Mouse (Mus musculus): ENCODE measurements around the gene Cacna2d3. TPM values are rescaled to one million over a fixed set of nuclear protein-coding genes. Genes with fewer than 3 reads are reported as not detected.

Gene Cacna2d3
- polyA plus RNA-seq, 1 experiment from 2014 or later, result 2.0 TPM

- H3K27me3 ChIP-seq (ENCODE audit: control insufficient read depth, insufficient read depth, low read length), result peaks cover 48% of the 10 kb centered on the region
- no peaks in the 10 kb centered on the region for H3K9me3 ChIP-seq (ENCODE audit: control insufficient read depth, low read length)
- H3K9ac ChIP-seq (ENCODE audit: low read length), result peak overlapping the region; percentile 12
- DNase-seq (ENCODE audit: low spot score), result peak; percentile 69
- WGBS, result under 1% methylated on average over 74 of the region's 76 CpGs
- peak overlapping the region; percentile 99 for H3K4me2 ChIP-seq (ENCODE audit: low read depth, severe bottlenecking)
- peak overlapping the region; percentile 48 for H3K4me3 ChIP-seq (ENCODE audit: low read depth, low read length)
- H3K27ac ChIP-seq (replicated peaks; ENCODE audit: low read depth, low read length), result no peak overlapping the region
- 0 out of 2 replicates have a peak, but pooled peaks cover 6% of the 10 kb centered on the region for H3K4me1 ChIP-seq (ENCODE audit: control insufficient read depth, insufficient read depth, low read length)
- H3K36me3 ChIP-seq (ENCODE audit: control insufficient read depth, insufficient read depth, low read length), result no peaks in the 10 kb centered on the region
- peak; percentile 46; the same call in 1 of the 2 replicates for ATAC-seq (ENCODE audit: insufficient number of reproducible peaks, low FRiP score, low TSS enrichment, low read depth)
These were observed 940 bp upstream of the Cacna2d3 start for GRCm38 (mm10) chr14:29722386-29723221.

GRCm38 (mm10) chr14:29721131-29721487 lies 555 bp downstream of the Cacna2d3 start:
- H3K27ac ChIP-seq (replicated peaks; ENCODE audit: low read depth, low read length), result no peak overlapping the region
- no peak for ATAC-seq (ENCODE audit: insufficient number of reproducible peaks, low FRiP score, low TSS enrichment, low read depth)

GRCm38 (mm10) chr14:29720334-29720911 lies 1.2 kb downstream of the Cacna2d3 start:
- ATAC-seq (ENCODE audit: insufficient number of reproducible peaks, low FRiP score, low TSS enrichment, low read depth) (no peak), DNase-seq (ENCODE audit: low spot score) (peak; percentile 28)
- Histone ChIP-seq H3K36me3 (ENCODE audit: control insufficient read depth, insufficient read depth, low read length) (no peaks in the 10 kb centered on the region), H3K4me2 (ENCODE audit: low read depth, severe bottlenecking) (no peak overlapping the region), H3K4me1 (ENCODE audit: control insufficient read depth, insufficient read depth, low read length) (0 out of 2 replicates have a peak, but pooled peaks cover 6% of the 10 kb centered on the region), H3K9ac (ENCODE audit: low read length) (no peak overlapping the region), H3K9me3 (ENCODE audit: control insufficient read depth, low read length) (no peaks in the 10 kb centered on the region), H3K27me3 (ENCODE audit: control insufficient read depth, insufficient read depth, low read length) (peaks cover 46% of the 10 kb centered on the region), H3K4me3 (ENCODE audit: low read depth, low read length) (no peak overlapping the region), H3K27ac (replicated peaks; ENCODE audit: low read depth, low read length) (no peak overlapping the region)
- WGBS, result 6% methylated on average over 17 of the region's 17 CpGs

More at GRCm38 (mm10) chr14:29721131-29721487, 555 bp downstream of the Cacna2d3 start:
- Histone ChIP-seq H3K9ac (ENCODE audit: low read length) (no peak overlapping the region; the same call in 1 of the 2 replicates), H3K27me3 (ENCODE audit: control insufficient read depth, insufficient read depth, low read length) (peaks cover 48% of the 10 kb centered on the region), H3K4me2 (ENCODE audit: low read depth, severe bottlenecking) (peak overlapping the region; percentile 99), H3K4me3 (ENCODE audit: low read depth, low read length) (peak overlapping the region; percentile 48), H3K36me3 (ENCODE audit: control insufficient read depth, insufficient read depth, low read length) (no peaks in the 10 kb centered on the region), H3K9me3 (ENCODE audit: control insufficient read depth, low read length) (no peaks in the 10 kb centered on the region), H3K4me1 (ENCODE audit: control insufficient read depth, insufficient read depth, low read length) (0 out of 2 replicates have a peak, but pooled peaks cover 6% of the 10 kb centered on the region)
- WGBS, result under 1% methylated on average over 11 of the region's 11 CpGs
- DNase-seq (ENCODE audit: low spot score), result no peak

- Histone ChIP-seq H3K27me3 (ENCODE audit: control insufficient read depth, insufficient read depth, low read length) (peaks cover 5% of the 10 kb centered on the region; the same call in 1 of the 2 replicates), H3K4me3 (ENCODE audit: low read depth, low read length) (no peak overlapping the region), H3K9me3 (ENCODE audit: control insufficient read depth, low read length) (no peaks in the 10 kb centered on the region), H3K4me2 (ENCODE audit: low read depth, severe bottlenecking) (no peak overlapping the region), H3K36me3 (ENCODE audit: control insufficient read depth, insufficient read depth, low read length) (no peaks in the 10 kb centered on the region), H3K4me1 (ENCODE audit: control insufficient read depth, insufficient read depth, low read length) (no peaks in the 10 kb centered on the region), H3K27ac (replicated peaks; ENCODE audit: low read depth, low read length) (no peak overlapping the region), H3K9ac (ENCODE audit: low read length) (no peak overlapping the region)
- 65% methylated on average over 3 of the region's 3 CpGs for WGBS
- no peak for ATAC-seq (ENCODE audit: insufficient number of reproducible peaks, low FRiP score, low TSS enrichment, low read depth)
- no peak for DNase-seq (ENCODE audit: low spot score)
These were observed 9.0 kb downstream of the Cacna2d3 start for GRCm38 (mm10) chr14:29712621-29713020.

GRCm38 (mm10) chr14:29707561-29708335 lies 13.9 kb downstream of the Cacna2d3 start:
- H3K27ac ChIP-seq (replicated peaks; ENCODE audit: low read depth, low read length), result no peak overlapping the region
- WGBS, result 47% methylated on average over 18 of the region's 18 CpGs
- peaks cover 6% of the 10 kb centered on the region; the same call in 1 of the 2 replicates for H3K27me3 ChIP-seq (ENCODE audit: control insufficient read depth, insufficient read depth, low read length)
- no peaks in the 10 kb centered on the region for H3K36me3 ChIP-seq (ENCODE audit: control insufficient read depth, insufficient read depth, low read length)
- no peaks in the 10 kb centered on the region for H3K4me1 ChIP-seq (ENCODE audit: control insufficient read depth, insufficient read depth, low read length)
- DNase-seq (ENCODE audit: low spot score), result no peak
- H3K4me3 ChIP-seq (ENCODE audit: low read depth, low read length), result no peak overlapping the region
- ATAC-seq (ENCODE audit: insufficient number of reproducible peaks, low FRiP score, low TSS enrichment, low read depth), result no peak
- H3K4me2 ChIP-seq (ENCODE audit: low read depth, severe bottlenecking), result no peak overlapping the region
- no peak overlapping the region for H3K9ac ChIP-seq (ENCODE audit: low read length)
- H3K9me3 ChIP-seq (ENCODE audit: control insufficient read depth, low read length), result no peaks in the 10 kb centered on the region

- Histone ChIP-seq H3K4me1 (ENCODE audit: control insufficient read depth, insufficient read depth, low read length) (no peaks in the 10 kb centered on the region), H3K36me3 (ENCODE audit: control insufficient read depth, insufficient read depth, low read length) (no peaks in the 10 kb centered on the region), H3K9me3 (ENCODE audit: control insufficient read depth, low read length) (no peaks in the 10 kb centered on the region), H3K27me3 (ENCODE audit: control insufficient read depth, insufficient read depth, low read length) (peaks cover 2% of the 10 kb centered on the region; the same call in 1 of the 2 replicates), H3K4me2 (ENCODE audit: low read depth, severe bottlenecking) (no peak overlapping the region), H3K9ac (ENCODE audit: low read length) (no peak overlapping the region), H3K27ac (replicated peaks; ENCODE audit: low read depth, low read length) (no peak overlapping the region), H3K4me3 (ENCODE audit: low read depth, low read length) (no peak overlapping the region)
- DNase-seq (ENCODE audit: low spot score), result no peak
- no peak for ATAC-seq (ENCODE audit: insufficient number of reproducible peaks, low FRiP score, low TSS enrichment, low read depth)
- 77% methylated on average over 5 of the region's 5 CpGs for WGBS
These were observed 18.9 kb downstream of the Cacna2d3 start for GRCm38 (mm10) chr14:29702762-29703161.

GRCm38 (mm10) chr14:29696131-29696530 lies 25.5 kb downstream of the Cacna2d3 start:
- peak; percentile 57 for DNase-seq (ENCODE audit: low spot score)
- Histone ChIP-seq H3K36me3 (ENCODE audit: control insufficient read depth, insufficient read depth, low read length) (no peaks in the 10 kb centered on the region), H3K27ac (replicated peaks; ENCODE audit: low read depth, low read length) (no peak overlapping the region), H3K4me1 (ENCODE audit: control insufficient read depth, insufficient read depth, low read length) (no peaks in the 10 kb centered on the region), H3K4me2 (ENCODE audit: low read depth, severe bottlenecking) (no peak overlapping the region), H3K9ac (ENCODE audit: low read length) (no peak overlapping the region), H3K27me3 (ENCODE audit: control insufficient read depth, insufficient read depth, low read length) (no peaks in the 10 kb centered on the region), H3K4me3 (ENCODE audit: low read depth, low read length) (no peak overlapping the region), H3K9me3 (ENCODE audit: control insufficient read depth, low read length) (no peaks in the 10 kb centered on the region)
- 0 out of 2 replicates have a peak, but pooled peaks have one; percentile 31 for ATAC-seq (ENCODE audit: insufficient number of reproducible peaks, low FRiP score, low TSS enrichment, low read depth)
- WGBS, result 6% methylated on average over 3 of the region's 3 CpGs

- WGBS, result 39% methylated on average over 1 of the region's 1 CpGs
- DNase-seq (ENCODE audit: low spot score), result no peak
These were observed 49.1 kb downstream of the Cacna2d3 start for GRCm38 (mm10) chr14:29672436-29673050.

More at GRCm38 (mm10) chr14:29672436-29673050, 49.1 kb downstream of the Cacna2d3 start:
- Histone ChIP-seq H3K4me1 (ENCODE audit: control insufficient read depth, insufficient read depth, low read length) (no peaks in the 10 kb centered on the region), H3K36me3 (ENCODE audit: control insufficient read depth, insufficient read depth, low read length) (no peaks in the 10 kb centered on the region), H3K27ac (replicated peaks; ENCODE audit: low read depth, low read length) (no peak overlapping the region), H3K9me3 (ENCODE audit: control insufficient read depth, low read length) (no peaks in the 10 kb centered on the region), H3K4me3 (ENCODE audit: low read depth, low read length) (no peak overlapping the region), H3K4me2 (ENCODE audit: low read depth, severe bottlenecking) (no peak overlapping the region), H3K9ac (ENCODE audit: low read length) (no peak overlapping the region), H3K27me3 (ENCODE audit: control insufficient read depth, insufficient read depth, low read length) (no peaks in the 10 kb centered on the region)
- no peak for ATAC-seq (ENCODE audit: insufficient number of reproducible peaks, low FRiP score, low TSS enrichment, low read depth)
